Mouse (Mus musculus) liver, postnatal 0 days (tissue): ENCODE measurements around the gene Acot2. TPM values are rescaled to one million over a fixed set of nuclear protein-coding genes. Genes with fewer than 3 reads are reported as not detected.
"Not testable (repeated sequence)": the region's sequence is repeated elsewhere in the genome, so short reads cannot be mapped to it uniquely, and the experiment has no call there.

ENCODE experiments used
- ATAC-seq: fragments of 200-750 bp; cut with Nextera tagmentation; 2 replicates; pipeline ENCODE4 v1.8.0; 2017; ENCODE audit warnings: mild to moderate bottlenecking, moderate library complexity
- DNase-seq: peaks from one replicate; pipeline ENCODE4 v3.0.0-alpha.2; 2016
- H3K27ac ChIP-seq: fragments of 300-500 bp; sonication (generic); 2 replicates; pipeline ENCODE4 v1.5.1; 2014; ENCODE audit warnings: antibody characterized with exemption, moderate library complexity, mild to moderate bottlenecking, low read depth
- H3K27me3 ChIP-seq: fragments of 300-500 bp; sonication (generic); 2 replicates; pipeline ENCODE4 v1.6.1; 2014; ENCODE audit warnings: low read length, control low read depth, mixed read lengths; ENCODE audit not compliant: insufficient read depth
- H3K36me3 ChIP-seq: fragments of 300-500 bp; sonication (generic); replicated peaks from 2 replicates; pipeline ENCODE4 v1.6.1; 2014; ENCODE audit warnings: mild to moderate bottlenecking, control low read depth, low read length, moderate library complexity, mixed read lengths; ENCODE audit not compliant: insufficient read depth
- H3K4me1 ChIP-seq: fragments of 300-500 bp; sonication (generic); 2 replicates; pipeline ENCODE4 v1.6.1; 2014; ENCODE audit warnings: antibody characterized with exemption, mild to moderate bottlenecking, control low read depth; ENCODE audit not compliant: insufficient read depth
- H3K4me2 ChIP-seq: fragments of 300-500 bp; sonication (generic); 2 replicates; pipeline ENCODE4 v1.6.1; 2014; ENCODE audit warnings: low read depth, mild to moderate bottlenecking, low read length, moderate library complexity, mixed read lengths
- H3K4me3 ChIP-seq: fragments of 300-500 bp; sonication (generic); 2 replicates; pipeline ENCODE4 v1.5.1; 2014; ENCODE audit warnings: low read depth, low read length
- H3K9ac ChIP-seq: fragments of 300-500 bp; sonication (generic); replicated peaks from 2 replicates; pipeline ENCODE4 v1.6.1; 2014; ENCODE audit warnings: mild to moderate bottlenecking, moderate library complexity
- H3K9me3 ChIP-seq: fragments of 300-500 bp; sonication (generic); 2 replicates; pipeline ENCODE4 v1.6.1; 2016; ENCODE audit warnings: mild to moderate bottlenecking, control low read depth, low read length, mixed read lengths
- CTCF ChIP-seq: sonication (generic); IDR thresholded peaks from 2 replicates; pipeline ENCODE4 v1.5.1; 2016; ENCODE audit warnings: antibody characterized with exemption, low read depth
- EP300 ChIP-seq: IDR thresholded peaks from 2 replicates; pipeline ENCODE4 v1.6.1; 2016; ENCODE audit warnings: antibody characterized with exemption, low read depth, mild to moderate bottlenecking
- WGBS: fragments of 180-500 bp; shearing (Covaris S2); extraction: QIAGEN DNeasy Blood & Tissue Kit; methylation state at CpG from one replicate; pipeline ENCODE4 v1.1.7; 2014; ENCODE audit not compliant: insufficient replicate concordance; 5-methylcytosine and 5-hydroxymethylcytosine counted together
- polyA plus RNA-seq: library from polyadenylated mRNA; unstranded; fragments of >200 nt; fragmentation: Nextera tagmentation; extraction: Ambion mirVana; gene quantifications from 2 replicates; pipeline ENCODE4 v1.2.1, GENCODE M21; 2015

Acot2 gene
- polyA plus RNA-seq, 1 experiment from 2014 or later = 39.4 TPM

- TF ChIP-seq EP300 = no peak
- peak; percentile 41 for TF ChIP-seq CTCF
- Histone ChIP-seq H3K36me3 (no peaks in the 10 kb centered on the region), H3K4me1 (peaks cover 13% of the 10 kb centered on the region), H3K4me2 (no peak overlapping the region), H3K27ac (no peak overlapping the region), H3K27me3 (no peaks in the 10 kb centered on the region), H3K4me3 (no peak overlapping the region), H3K9ac (no peak overlapping the region), H3K9me3 (no peaks in the 10 kb centered on the region)
- ATAC-seq = no peak
- 73% methylated on average over 6 of the region's 6 CpGs for WGBS
- DNase-seq = no peak
Observed at GRCm38 (mm10) chr12:84013130-84013529, 25.5 kb downstream of the Acot2 start.

DNA sequence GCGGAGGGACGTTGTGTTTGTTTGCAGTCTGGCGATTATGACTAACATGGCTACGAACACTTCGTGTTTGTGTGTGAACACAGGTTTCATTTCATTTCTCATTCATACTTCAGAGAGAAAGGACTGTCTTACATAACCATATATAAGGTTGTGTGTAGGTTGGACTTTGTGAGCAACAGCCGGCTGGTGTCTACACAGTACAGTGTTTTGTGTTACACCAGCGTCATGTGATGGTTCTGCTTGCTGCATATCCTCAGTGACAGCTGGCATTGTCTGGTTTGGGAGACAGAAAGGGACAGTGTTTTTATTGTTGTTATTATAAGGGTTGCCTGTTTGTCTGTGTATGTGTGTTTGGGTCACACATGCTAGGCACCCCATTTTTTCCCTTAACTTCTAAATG lies 26.0 kb downstream of the Acot2 start:
- Histone ChIP-seq H3K9ac (no peak overlapping the region), H3K27ac (no peak overlapping the region), H3K27me3 (no peaks in the 10 kb centered on the region), H3K4me3 (no peak overlapping the region), H3K4me1 (peaks cover 10% of the 10 kb centered on the region), H3K36me3 (no peaks in the 10 kb centered on the region), H3K4me2 (no peak overlapping the region), H3K9me3 (no peaks in the 10 kb centered on the region)
- ATAC-seq = no peak
- no peak for DNase-seq
- TF ChIP-seq CTCF (no peak), EP300 (no peak)
- WGBS = 73% methylated on average over 7 of the region's 7 CpGs

DNA sequence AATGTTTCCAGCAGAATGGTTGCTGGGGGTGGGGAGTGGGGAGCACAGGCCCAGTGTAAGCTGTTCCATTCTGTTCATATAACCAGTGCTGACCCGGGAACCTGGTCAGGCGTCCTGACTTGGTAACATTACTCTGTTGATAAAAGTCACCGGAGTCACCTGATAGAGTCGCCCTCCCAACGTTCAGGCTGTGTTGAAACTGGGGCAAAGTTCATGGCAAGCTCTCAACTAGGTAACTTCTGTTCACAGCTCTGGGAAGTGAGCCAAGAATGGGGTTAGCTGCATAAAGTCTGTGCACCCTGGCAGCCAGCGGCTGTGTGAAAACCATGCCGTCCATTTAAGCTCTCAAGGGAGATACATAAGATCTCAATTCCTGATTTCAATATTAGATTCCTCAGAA lies 32.9 kb downstream of the Acot2 start:
- 48% methylated on average over 7 of the region's 7 CpGs for WGBS

GRCm38 (mm10) chr12:84022266-84022665 lies 34.6 kb downstream of the Acot2 start:
- H3K9ac ChIP-seq, H3K9me3 ChIP-seq, H3K4me3 ChIP-seq, H3K4me2 ChIP-seq, H3K4me1 ChIP-seq, H3K36me3 ChIP-seq, H3K27ac ChIP-seq, H3K27me3 ChIP-seq, ATAC-seq, DNase-seq: not testable (repeated sequence)
- 78% methylated on average over 4 of the region's 4 CpGs for WGBS

More for the DNA sequence above, 32.9 kb downstream of the Acot2 start:
- ATAC-seq = peak; percentile 91
- not testable (repeated sequence) for H3K4me3 ChIP-seq, H3K9ac ChIP-seq, H3K4me1 ChIP-seq, H3K36me3 ChIP-seq, H3K4me2 ChIP-seq, H3K27me3 ChIP-seq, H3K9me3 ChIP-seq
- H3K27ac ChIP-seq = peak overlapping the region; percentile 41; the same call in 1 of the 2 replicates
- TF ChIP-seq EP300 = peak; percentile 60; the same call in 1 of the 2 replicates
- DNase-seq = peak; percentile 84

DNA sequence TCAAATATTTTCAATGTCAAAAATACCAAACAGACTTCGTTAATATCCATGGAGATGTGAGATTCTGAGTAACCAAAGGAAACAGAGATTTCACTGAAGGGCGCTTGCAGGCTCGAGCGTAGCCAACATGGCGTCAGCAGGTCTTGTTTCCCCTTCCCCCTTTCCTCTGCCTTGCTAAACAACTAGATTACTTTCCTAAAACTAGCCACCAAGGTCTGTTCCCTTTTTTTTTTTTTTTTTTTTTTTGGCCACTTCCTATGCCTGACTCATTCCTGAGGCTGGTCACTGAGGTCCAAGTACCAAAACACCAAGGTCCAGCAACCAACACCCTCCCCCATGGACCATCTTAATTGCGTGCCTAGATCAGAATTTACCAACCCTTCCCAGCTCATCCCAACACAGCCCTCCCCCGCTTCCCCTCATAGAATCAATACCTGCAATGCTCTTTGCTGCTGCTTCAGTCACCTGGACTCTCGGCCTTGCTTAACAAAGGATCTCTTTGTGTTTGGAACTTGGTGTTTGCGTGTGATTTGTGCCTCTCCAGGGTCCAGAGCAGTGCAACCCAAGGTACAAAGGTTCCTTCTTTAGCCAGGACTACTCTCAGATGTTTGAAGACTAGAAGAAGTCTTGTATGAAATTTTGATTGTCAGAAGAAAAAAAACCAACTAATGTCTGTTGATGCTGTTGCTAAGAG lies 35.5 kb downstream of the Acot2 start:
- peak; percentile 33 for DNase-seq
- Histone ChIP-seq H3K9me3 (no peaks in the 10 kb centered on the region), H3K36me3 (no peaks in the 10 kb centered on the region), H3K4me1 (no peaks in the 10 kb centered on the region), H3K4me3 (no peak overlapping the region), H3K27me3 (no peaks in the 10 kb centered on the region), H3K27ac (no peak overlapping the region), H3K9ac (no peak overlapping the region), H3K4me2 (no peak overlapping the region)
- 56% methylated on average over 9 of the region's 9 CpGs for WGBS
- ATAC-seq = peak; percentile 58
- TF ChIP-seq CTCF = no peak
- peak; percentile 43; the same call in 1 of the 2 replicates for TF ChIP-seq EP300

DNA sequence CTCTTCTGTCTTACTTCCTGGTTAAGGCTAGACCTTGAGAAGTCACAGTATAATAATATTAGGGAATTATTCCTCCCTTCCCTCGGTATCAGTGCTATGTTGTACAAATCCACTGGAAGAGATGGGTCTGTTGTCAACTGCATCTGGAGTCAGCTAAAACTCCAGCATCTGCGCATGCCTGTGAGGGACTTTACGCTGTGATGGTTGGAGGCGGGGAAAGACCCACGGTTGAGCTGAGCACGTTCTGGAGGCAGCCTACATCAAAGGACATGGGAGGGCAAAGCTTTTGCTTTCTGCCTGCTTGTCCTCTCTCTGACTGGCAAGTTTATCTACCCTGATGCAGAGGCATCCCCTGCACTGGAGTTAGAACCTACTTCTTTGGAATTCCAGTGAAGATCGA lies 38.2 kb downstream of the Acot2 start:
- Histone ChIP-seq H3K4me1 (no peaks in the 10 kb centered on the region), H3K9me3 (no peaks in the 10 kb centered on the region), H3K27ac (no peak overlapping the region), H3K27me3 (no peaks in the 10 kb centered on the region), H3K4me3 (no peak overlapping the region), H3K36me3 (no peaks in the 10 kb centered on the region), H3K9ac (no peak overlapping the region), H3K4me2 (no peak overlapping the region)
- TF ChIP-seq EP300 (no peak), CTCF (no peak)
- 75% methylated on average over 7 of the region's 7 CpGs for WGBS
- ATAC-seq = no peak
- no peak for DNase-seq

DNA sequence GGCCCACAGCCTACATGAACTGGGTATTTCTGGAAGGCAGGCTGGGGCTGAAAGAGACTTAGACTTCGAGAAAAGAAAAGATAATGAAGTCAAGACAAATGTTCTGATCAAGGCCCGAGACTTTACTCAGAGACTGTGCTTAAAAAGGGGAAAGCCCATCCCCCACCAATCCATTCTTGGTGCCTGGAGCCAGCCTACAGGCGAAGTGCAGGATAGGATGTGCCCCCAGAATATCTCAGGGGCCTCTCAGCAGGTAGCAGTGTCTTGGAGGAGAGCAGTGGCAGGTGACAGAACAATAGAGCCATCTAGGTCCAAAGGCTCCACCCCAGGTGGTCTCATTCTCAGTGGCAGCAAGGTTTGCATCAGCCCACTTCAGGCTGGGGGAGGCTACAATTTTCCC lies 40.7 kb downstream of the Acot2 start:
- H3K27ac ChIP-seq, H3K4me1 ChIP-seq, H3K36me3 ChIP-seq, H3K4me3 ChIP-seq, DNase-seq, ATAC-seq, H3K9me3 ChIP-seq, H3K27me3 ChIP-seq, H3K4me2 ChIP-seq, H3K9ac ChIP-seq: not testable (repeated sequence)
- WGBS = 71% methylated on average over 3 of the region's 3 CpGs

DNA sequence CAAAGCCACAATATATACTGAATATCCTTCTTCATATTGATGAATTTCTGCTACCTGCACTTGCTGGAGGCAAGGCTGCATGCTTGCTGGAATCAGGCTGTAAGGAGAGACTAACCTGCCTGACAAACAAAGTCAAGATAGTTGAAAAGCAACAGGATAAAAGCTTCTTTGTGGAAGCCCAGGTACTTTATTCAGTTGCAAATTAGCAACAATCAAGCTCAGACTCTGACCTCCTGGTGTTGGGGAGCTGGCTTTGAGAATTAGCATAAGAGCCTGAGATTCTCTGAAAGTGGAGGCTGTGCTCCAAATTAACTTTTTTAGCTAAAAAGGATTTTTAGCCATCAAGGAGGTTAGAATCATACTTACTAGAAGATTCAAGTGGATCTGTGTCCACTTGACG lies 41.4 kb downstream of the Acot2 start:
- H3K4me3 ChIP-seq, H3K9me3 ChIP-seq, H3K27me3 ChIP-seq, H3K4me2 ChIP-seq, H3K9ac ChIP-seq, H3K27ac ChIP-seq, ATAC-seq, DNase-seq, H3K4me1 ChIP-seq, H3K36me3 ChIP-seq: not testable (repeated sequence)
- 95% methylated on average over 1 of the region's 1 CpGs for WGBS
